Mouse (Mus musculus): ENCODE measurements at regions not wholly inside any gene's neighbourhood (a gene's known extent, or its start where the extent isn't known, plus 50 kb on each side); places are given as distances from the start of the nearest gene placed in this dataset.
"Not testable (repeated sequence)": the region's sequence is repeated elsewhere in the genome, so short reads cannot be mapped to it uniquely, and the experiment has no call there.

- Histone ChIP-seq H3K27me3 (replicated peaks) (peaks cover 45% of the 10 kb centered on the region), H3K9ac (no peak overlapping the region), H3K4me2 (no peak overlapping the region), H3K4me3 (no peak overlapping the region), H3K4me1 (peaks cover 18% of the 10 kb centered on the region), H3K36me3 (no peaks in the 10 kb centered on the region), H3K27ac (replicated peaks) (no peak overlapping the region), H3K9me3 (no peaks in the 10 kb centered on the region)
- no peak for ATAC-seq (ENCODE audit: extremely low read depth, insufficient number of reproducible peaks, low FRiP score, low TSS enrichment)
- WGBS = 79% methylated on average over 4 of the region's 4 CpGs
Measured at GRCm38 (mm10) chr5:74794726-74795125, 92.0 kb upstream of the Lnx1 start.

- Histone ChIP-seq H3K4me1 (peaks cover 18% of the 10 kb centered on the region), H3K4me3 (no peak overlapping the region), H3K27me3 (replicated peaks) (peaks cover 32% of the 10 kb centered on the region), H3K36me3 (no peaks in the 10 kb centered on the region), H3K9ac (no peak overlapping the region), H3K27ac (replicated peaks) (peak overlapping the region; percentile 85), H3K9me3 (no peaks in the 10 kb centered on the region), H3K4me2 (no peak overlapping the region)
- ATAC-seq (ENCODE audit: extremely low read depth, insufficient number of reproducible peaks, low FRiP score, low TSS enrichment) = no peak
- 55% methylated on average over 4 of the region's 4 CpGs for WGBS
Measured at GRCm38 (mm10) chr5:74793431-74793830, 90.7 kb upstream of the Lnx1 start.

GRCm38 (mm10) chr5:74792936-74793335 lies 90.2 kb upstream of the Lnx1 start:
- Histone ChIP-seq H3K27me3 (replicated peaks) (peaks cover 28% of the 10 kb centered on the region), H3K4me1 (peaks cover 18% of the 10 kb centered on the region), H3K4me3 (no peak overlapping the region), H3K4me2 (peak overlapping the region; percentile 57), H3K9ac (no peak overlapping the region), H3K36me3 (no peaks in the 10 kb centered on the region), H3K27ac (replicated peaks) (peak overlapping the region; percentile 85), H3K9me3 (no peaks in the 10 kb centered on the region)
- ATAC-seq (ENCODE audit: extremely low read depth, insufficient number of reproducible peaks, low FRiP score, low TSS enrichment) = no peak
- whole genome bisulfite sequencing = 42% methylated on average over 8 of the region's 8 CpGs

- WGBS = 3% methylated on average over 7 of the region's 7 CpGs
- no peaks in the 10 kb centered on the region for H3K36me3 ChIP-seq
- peaks cover 26% of the 10 kb centered on the region for H3K27me3 ChIP-seq (replicated peaks)
- H3K4me2 ChIP-seq = peak overlapping the region; percentile 57
- H3K4me3 ChIP-seq = peak overlapping the region; percentile 18; the same call in 1 of the 2 replicates
- peak; percentile 40; the same call in 1 of the 2 replicates for ATAC-seq (ENCODE audit: extremely low read depth, insufficient number of reproducible peaks, low FRiP score, low TSS enrichment)
- H3K9ac ChIP-seq = peak overlapping the region; percentile 71
- peaks cover 18% of the 10 kb centered on the region for H3K4me1 ChIP-seq
- no peaks in the 10 kb centered on the region for H3K9me3 ChIP-seq
- peak overlapping the region; percentile 85 for H3K27ac ChIP-seq (replicated peaks)
Measured at GRCm38 (mm10) chr5:74792301-74792700, 89.6 kb upstream of the Lnx1 start.

GRCm38 (mm10) chr5:74790501-74790900 lies 87.8 kb upstream of the Lnx1 start:
- Histone ChIP-seq H3K4me1 (peaks cover 15% of the 10 kb centered on the region), H3K27me3 (replicated peaks) (peaks cover 15% of the 10 kb centered on the region)
- H3K27ac ChIP-seq (replicated peaks); H3K9me3 ChIP-seq; ATAC-seq (ENCODE audit: extremely low read depth, insufficient number of reproducible peaks, low FRiP score, low TSS enrichment); H3K4me3 ChIP-seq; H3K4me2 ChIP-seq; H3K9ac ChIP-seq; H3K36me3 ChIP-seq: not testable (repeated sequence)
- WGBS = 86% methylated on average over 4 of the region's 4 CpGs

GRCm38 (mm10) chr5:74783906-74784305 lies 81.2 kb upstream of the Lnx1 start:
- Histone ChIP-seq H3K4me1 (0 out of 2 replicates have a peak, but pooled peaks cover under 1% of the 10 kb centered on the region), H3K4me2 (no peak overlapping the region), H3K9me3 (no peaks in the 10 kb centered on the region), H3K27me3 (replicated peaks) (no peaks in the 10 kb centered on the region), H3K4me3 (no peak overlapping the region), H3K27ac (replicated peaks) (no peak overlapping the region), H3K36me3 (no peaks in the 10 kb centered on the region), H3K9ac (no peak overlapping the region)
- WGBS = 74% methylated on average over 9 of the region's 9 CpGs
- ATAC-seq (ENCODE audit: extremely low read depth, insufficient number of reproducible peaks, low FRiP score, low TSS enrichment) = no peak

GRCm38 (mm10) chr5:74778076-74778465 lies 75.4 kb upstream of the Lnx1 start:
- no peak for ATAC-seq (ENCODE audit: extremely low read depth, insufficient number of reproducible peaks, low FRiP score, low TSS enrichment)
- Histone ChIP-seq H3K27ac (replicated peaks) (no peak overlapping the region; the same call in 1 of the 2 replicates), H3K9me3 (no peaks in the 10 kb centered on the region), H3K27me3 (replicated peaks) (peaks cover 2% of the 10 kb centered on the region; the same call in 1 of the 2 replicates), H3K4me1 (peaks cover 15% of the 10 kb centered on the region), H3K4me2 (no peak overlapping the region), H3K9ac (no peak overlapping the region), H3K36me3 (no peaks in the 10 kb centered on the region), H3K4me3 (no peak overlapping the region)
- 58% methylated on average over 1 of the region's 1 CpGs for WGBS

- WGBS = 35% methylated on average over 10 of the region's 10 CpGs
- ATAC-seq (ENCODE audit: extremely low read depth, insufficient number of reproducible peaks, low FRiP score, low TSS enrichment) = no peak
- Histone ChIP-seq H3K36me3 (no peaks in the 10 kb centered on the region), H3K9ac (no peak overlapping the region), H3K27me3 (replicated peaks) (peaks cover 2% of the 10 kb centered on the region; the same call in 1 of the 2 replicates), H3K9me3 (no peaks in the 10 kb centered on the region), H3K4me1 (peaks cover 15% of the 10 kb centered on the region), H3K4me2 (no peak overlapping the region), H3K4me3 (no peak overlapping the region), H3K27ac (replicated peaks) (peak overlapping the region; percentile 65)
Measured at GRCm38 (mm10) chr5:74777381-74778075, 74.8 kb upstream of the Lnx1 start.

GRCm38 (mm10) chr5:74776081-74776480 lies 73.4 kb upstream of the Lnx1 start:
- no peak overlapping the region for H3K4me3 ChIP-seq
- peaks cover 15% of the 10 kb centered on the region for H3K4me1 ChIP-seq
- 72% methylated on average over 3 of the region's 3 CpGs for WGBS
- H3K27me3 ChIP-seq (replicated peaks) = peaks cover 2% of the 10 kb centered on the region; the same call in 1 of the 2 replicates
- H3K9ac ChIP-seq = no peak overlapping the region
- H3K4me2 ChIP-seq = no peak overlapping the region
- ATAC-seq (ENCODE audit: extremely low read depth, insufficient number of reproducible peaks, low FRiP score, low TSS enrichment) = no peak
- no peaks in the 10 kb centered on the region for H3K36me3 ChIP-seq
- H3K9me3 ChIP-seq = no peaks in the 10 kb centered on the region
- no peak overlapping the region for H3K27ac ChIP-seq (replicated peaks)

GRCm38 (mm10) chr5:74775596-74775995 lies 72.9 kb upstream of the Lnx1 start:
- Histone ChIP-seq H3K9me3 (no peaks in the 10 kb centered on the region), H3K27me3 (replicated peaks) (peaks cover 2% of the 10 kb centered on the region; the same call in 1 of the 2 replicates), H3K4me3 (no peak overlapping the region), H3K4me1 (peaks cover 17% of the 10 kb centered on the region), H3K4me2 (no peak overlapping the region), H3K9ac (no peak overlapping the region), H3K36me3 (no peaks in the 10 kb centered on the region), H3K27ac (replicated peaks) (no peak overlapping the region)
- WGBS = 70% methylated on average over 3 of the region's 3 CpGs
- no peak for ATAC-seq (ENCODE audit: extremely low read depth, insufficient number of reproducible peaks, low FRiP score, low TSS enrichment)

- WGBS = 81% methylated on average over 14 of the region's 14 CpGs
- no peaks in the 10 kb centered on the region for H3K36me3 ChIP-seq
- H3K4me3 ChIP-seq = no peak overlapping the region
- no peak for ATAC-seq (ENCODE audit: extremely low read depth, insufficient number of reproducible peaks, low FRiP score, low TSS enrichment)
- H3K27me3 ChIP-seq (replicated peaks) = peaks cover 2% of the 10 kb centered on the region; the same call in 1 of the 2 replicates
- H3K9ac ChIP-seq = no peak overlapping the region
- no peak overlapping the region for H3K4me2 ChIP-seq
- H3K4me1 ChIP-seq = peaks cover 29% of the 10 kb centered on the region
- no peak overlapping the region for H3K27ac ChIP-seq (replicated peaks)
- H3K9me3 ChIP-seq = no peaks in the 10 kb centered on the region
Measured at GRCm38 (mm10) chr5:74773558-74774429, 71.1 kb upstream of the Lnx1 start.

All from heart, embryonic 13.5 days (tissue).